In the genomic region with DNA sequence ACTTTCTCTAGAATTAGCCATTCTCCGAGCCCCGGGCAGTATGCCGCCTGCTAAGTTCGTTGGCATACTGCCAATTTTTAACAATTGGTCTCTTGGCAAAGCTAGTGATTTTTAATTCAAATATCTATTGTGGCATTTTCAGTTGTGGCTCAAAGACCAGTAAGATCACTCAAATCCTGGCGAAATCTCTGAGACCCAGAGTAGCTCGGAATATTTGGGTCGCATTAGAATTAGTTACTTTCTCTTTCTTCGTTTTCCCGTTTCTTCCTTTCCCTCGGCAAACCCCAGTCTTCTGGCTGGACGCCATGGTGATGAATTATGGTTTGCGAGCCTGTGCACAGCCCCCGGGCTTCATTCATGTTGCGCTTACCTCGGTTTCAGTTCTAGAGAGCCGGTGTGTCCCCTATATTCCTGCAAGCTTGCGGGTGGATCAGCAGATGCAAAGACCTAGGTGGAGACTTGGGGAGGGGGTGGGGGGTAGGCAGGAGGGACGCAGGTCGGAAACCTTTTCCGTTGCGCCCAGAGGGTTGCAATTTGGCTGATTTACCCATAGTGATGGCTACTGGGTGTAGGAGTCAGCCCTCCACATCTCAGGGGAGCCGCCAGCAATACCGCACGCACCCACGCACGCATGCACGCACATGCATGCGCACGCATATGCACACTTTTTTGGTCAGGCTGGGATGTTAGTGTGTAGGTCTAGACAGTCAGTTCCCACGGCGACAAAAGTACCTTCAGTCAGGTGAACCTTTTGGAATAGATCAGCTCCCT, we compare ENCODE assay signal across 8 mouse cellular contexts. TPM values are rescaled to one million over a fixed set of nuclear protein-coding genes. Genes with fewer than 3 reads are reported as not detected.
A peak's percentile ranks its signal among the peaks of the same experiment; 100 is the strongest.
DNase-seq lines count a peak whose midpoint lies in the region; ATAC-seq and TF ChIP-seq lines count a peak whose summit lies in the region.

No protein-coding gene starts in this region.

- peak overlapping the region; percentile 24 for H3ac ChIP-seq in C2C12 (ENCODE audit: control insufficient read depth, insufficient read length, low read depth)

- no peaks in the 10 kb centered on the region for H3K9me3 ChIP-seq in embryonic facial prominence, embryonic 15.5 days (replicated peaks)
- H3K9me3 ChIP-seq in heart, postnatal 0 days (replicated peaks; ENCODE audit: control insufficient read depth, low read length): no peaks in the 10 kb centered on the region
- no peaks in the 10 kb centered on the region for H3K9me3 ChIP-seq in lung, embryonic 14.5 days (ENCODE audit: low read depth, low read length)

- H3K4me3 ChIP-seq in C2C12 (ENCODE audit: insufficient read depth, poor library complexity, severe bottlenecking): peak overlapping the region; percentile 28
- H3K4me3 ChIP-seq in embryonic facial prominence, embryonic 15.5 days (replicated peaks): peak overlapping the region; percentile 41
- peak overlapping the region; percentile 51 for H3K4me3 ChIP-seq in heart, postnatal 0 days (ENCODE audit: low read depth, low read length)
- H3K4me3 ChIP-seq in lung, embryonic 14.5 days (ENCODE audit: low read depth, low read length): peak overlapping the region; percentile 34

- no peak overlapping the region for H3K9ac ChIP-seq in embryonic facial prominence, embryonic 15.5 days
- 0 out of 2 replicates have a peak overlapping the region, but pooled peaks have one; percentile 40 for H3K9ac ChIP-seq in heart, postnatal 0 days (replicated peaks; ENCODE audit: low read depth, low read length)
- peak overlapping the region; percentile 14; the same call in 1 of the 2 replicates for H3K9ac ChIP-seq in lung, embryonic 14.5 days

- H3K4me2 ChIP-seq in embryonic facial prominence, embryonic 15.5 days (replicated peaks): peak overlapping the region; percentile 56
- H3K4me2 ChIP-seq in heart, postnatal 0 days (ENCODE audit: low read depth, low read length): peak overlapping the region; percentile 65
- H3K4me2 ChIP-seq in lung, embryonic 14.5 days: peak overlapping the region; percentile 63

- ATAC-seq in embryonic facial prominence, embryonic 15.5 days (ENCODE audit: insufficient number of reproducible peaks, low FRiP score, low TSS enrichment, low read depth): 0 out of 2 replicates have a peak, but pooled peaks have one; percentile 35
- ATAC-seq in heart, postnatal 0 days (ENCODE audit: insufficient read depth, low read depth): peak; percentile 31
- peak; percentile 54 for ATAC-seq in lung, embryonic 14.5 days (ENCODE audit: insufficient read depth)

- TF ChIP-seq EP300 in heart, postnatal 0 days (IDR thresholded peaks at IDR 0.05; ENCODE audit: low read depth): no peak

- no peak for TF ChIP-seq CTCF in C2C12 (IDR thresholded peaks at IDR 0.05; ENCODE audit: control insufficient read depth, insufficient read depth, insufficient read length)
- TF ChIP-seq CTCF in heart, postnatal 0 days (IDR thresholded peaks at IDR 0.05; ENCODE audit: low read depth): no peak
- no peak for TF ChIP-seq CTCF in lung, embryonic 14.5 days (IDR thresholded peaks at IDR 0.05; ENCODE audit: low read depth)

- H3K36me3 ChIP-seq in C2C12 (ENCODE audit: control insufficient read depth, insufficient read depth): no peaks in the 10 kb centered on the region
- H3K36me3 ChIP-seq in embryonic facial prominence, embryonic 15.5 days: no peaks in the 10 kb centered on the region
- H3K36me3 ChIP-seq in heart, postnatal 0 days (replicated peaks; ENCODE audit: control insufficient read depth, insufficient read depth, low read length): no peaks in the 10 kb centered on the region
- no peaks in the 10 kb centered on the region for H3K36me3 ChIP-seq in lung, embryonic 14.5 days (ENCODE audit: insufficient read depth)

- no peaks in the 10 kb centered on the region for H3K79me2 ChIP-seq in C2C12 (ENCODE audit: control insufficient read depth, insufficient read depth)

- H3K27me3 ChIP-seq in C2C12 (ENCODE audit: control insufficient read depth, insufficient read depth, insufficient read length): no peaks in the 10 kb centered on the region
- H3K27me3 ChIP-seq in embryonic facial prominence, embryonic 15.5 days: no peaks in the 10 kb centered on the region
- no peaks in the 10 kb centered on the region for H3K27me3 ChIP-seq in heart, postnatal 0 days (ENCODE audit: control insufficient read depth, insufficient read depth, low read length)
- no peaks in the 10 kb centered on the region for H3K27me3 ChIP-seq in lung, embryonic 14.5 days (ENCODE audit: insufficient read depth, low read length)

- H3K27ac ChIP-seq in embryonic facial prominence, embryonic 15.5 days (replicated peaks): no peak overlapping the region; the same call in 1 of the 2 replicates
- no peak overlapping the region for H3K27ac ChIP-seq in heart, postnatal 0 days (ENCODE audit: low read depth)
- no peak overlapping the region for H3K27ac ChIP-seq in lung, embryonic 14.5 days (ENCODE audit: low read depth)

- H3K4me1 ChIP-seq in embryonic facial prominence, embryonic 15.5 days: peaks cover 34% of the 10 kb centered on the region
- H3K4me1 ChIP-seq in heart, postnatal 0 days (ENCODE audit: control insufficient read depth, insufficient read depth): peaks cover 4% of the 10 kb centered on the region; the same call in 1 of the 2 replicates
- H3K4me1 ChIP-seq in lung, embryonic 14.5 days (ENCODE audit: insufficient read depth): peaks cover 3% of the 10 kb centered on the region; the same call in 1 of the 2 replicates

- no peaks in the 10 kb centered on the region for H3K79me3 ChIP-seq in C2C12 (ENCODE audit: low read depth)

- peak; percentile 45 for DNase-seq in ZHBTc4 (ENCODE audit: low read depth, low spot score)
- peak; percentile 21 for DNase-seq in heart, postnatal 0 days (ENCODE audit: low spot score)
- peak; percentile 79 to 81 for DNase-seq in kidney, postnatal 4 days
- DNase-seq in lung, embryonic 14.5 days: peak; percentile 90
- DNase-seq in retina, embryonic 14.5 days (ENCODE audit: low spot score): peak; percentile 30
- no peak for DNase-seq in embryo, embryonic 10.5 days (ENCODE audit: low spot score)

- WGBS in embryonic facial prominence, embryonic 15.5 days: 33% methylated on average over 31 of the region's 31 CpGs
- WGBS in heart, postnatal 0 days: 37% methylated on average over 31 of the region's 31 CpGs
- 23% methylated on average over 31 of the region's 31 CpGs for WGBS in lung, embryonic 14.5 days

TF ChIP-seq in C2C12, 6 proteins besides CTCF, POLR2A, EP300 and RAD21:
- TF ChIP-seq CEBPB (IDR thresholded peaks at IDR 0.05; ENCODE audit: low read depth) (no peak), FOSL1 (IDR thresholded peaks at IDR 0.05; ENCODE audit: insufficient read depth, low read length, poor library complexity, severe bottlenecking) (no peak), MYOD1 (IDR thresholded peaks at IDR 0.05; ENCODE audit: control insufficient read depth, insufficient read length, low read depth) (no peak), MAX (IDR thresholded peaks at IDR 0.05) (no peak)

RNA-seq across cellular contexts. Expression of gene Scml4, which starts 3.6 kb away (rescaled TPM):
- 2.3 TPM for polyA plus RNA-seq in C2C12 (2012; fragmentation: generic; extraction: Trizol)
- polyA plus RNA-seq in embryonic facial prominence, embryonic 15.5 days (2015; fragmentation: Nextera tagmentation; extraction: Ambion mirVana): 1.1 and 1.3 TPM in 2 replicates
- total RNA-seq in heart, postnatal 0 days (2014; rRNA removed; ENCODE audit: low replicate concordance): 0.19 and 4.9 TPM in 2 replicates
- 1.1 and 1.2 TPM in 2 replicates for polyA plus RNA-seq in heart, postnatal 0 days (2015; fragmentation: Nextera tagmentation; extraction: Ambion mirVana)
- polyA plus RNA-seq in lung, embryonic 14.5 days (2014; fragmentation: Nextera tagmentation; extraction: Ambion mirVana): 0.30 and 0.35 TPM in 2 replicates
